Mouse (Mus musculus) olfactory bulb, adult 2 months (tissue): ENCODE measurements at regions not wholly inside any gene's neighbourhood (a gene's known extent, or its start where the extent isn't known, plus 50 kb on each side); places are given as distances from the start of the nearest gene placed in this dataset.

Source experiments
- CTCF ChIP-seq: fragments of 200-500 bp; IDR thresholded peaks from 2 replicates; pipeline ENCODE4 v1.5.1; 2012; ENCODE audit warnings: low read depth, mild to moderate bottlenecking, low read length, moderate library complexity; ENCODE audit not compliant: insufficient read depth
- POLR2A ChIP-seq: fragments of 200-500 bp; IDR thresholded peaks from 2 replicates; pipeline ENCODE4 v1.6.1; 2012; ENCODE audit warnings: mild to moderate bottlenecking, low read depth, low read length, moderate library complexity; ENCODE audit not compliant: insufficient read depth

DNA sequence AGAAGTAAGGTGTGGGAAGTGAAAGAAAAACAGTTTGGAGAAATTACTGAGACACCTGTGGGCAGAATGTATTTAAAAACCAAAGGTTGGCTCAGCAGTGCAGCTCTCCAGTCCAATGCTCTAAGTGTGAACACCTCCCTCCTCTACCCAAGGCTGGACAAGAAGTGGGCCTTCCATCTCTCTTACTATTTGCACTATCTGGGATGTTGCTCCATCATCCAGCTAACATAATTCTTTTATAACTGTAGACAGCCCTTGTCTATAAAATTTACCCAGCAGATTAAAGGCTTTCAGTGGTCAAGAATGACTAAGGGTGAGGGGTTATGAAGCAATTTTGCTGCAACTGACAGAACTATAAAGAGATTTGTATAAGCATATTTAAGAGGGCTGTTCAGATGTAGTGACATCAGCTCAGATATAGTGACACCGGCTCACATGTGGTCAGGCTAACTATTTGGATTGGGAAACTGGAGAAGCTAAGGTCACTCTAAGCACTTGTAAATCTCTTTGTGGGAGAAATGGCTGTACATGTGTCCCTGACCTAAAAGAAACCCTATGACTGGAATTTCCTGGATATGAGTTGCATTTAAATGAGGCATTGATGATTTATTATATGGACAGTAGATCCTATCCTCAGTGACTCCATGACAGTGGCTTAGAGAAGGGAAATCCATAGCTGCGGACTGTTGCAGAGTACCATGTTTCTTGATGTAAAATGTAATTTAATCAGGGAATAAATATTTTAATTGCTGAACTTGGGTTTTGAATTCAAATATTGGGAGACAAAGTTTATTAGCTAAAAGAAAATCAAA, 73.4 kb upstream of the Pfn2 start:
- TF ChIP-seq POLR2A (no peak), CTCF (no peak)
